ENCODE assay signal across 8 mouse cellular contexts in genomic region chr1:58796059-58796363, GRCm38 (mm10). TPM values are rescaled to one million over a fixed set of nuclear protein-coding genes. Genes with fewer than 3 reads are reported as not detected.
A peak's percentile ranks its signal among the peaks of the same experiment; 100 is the strongest.
DNase-seq lines count a peak whose midpoint lies in the region; ATAC-seq and TF ChIP-seq lines count a peak whose summit lies in the region.

No protein-coding gene starts in this region.

- peak overlapping the region; percentile 95 for H3K4me3 ChIP-seq in liver, adult 2 months (ENCODE audit: insufficient read depth, low read depth, low read length)
- H3K4me3 ChIP-seq in embryonic facial prominence, embryonic 12.5 days: peak overlapping the region; percentile 55
- peak overlapping the region; percentile 65 for H3K4me3 ChIP-seq in intestine, postnatal 0 days (ENCODE audit: low read depth, low read length)
- H3K4me3 ChIP-seq in neural tube, embryonic 15.5 days (replicated peaks): peak overlapping the region; percentile 46

- H3K27ac ChIP-seq in liver, adult 2 months (replicated peaks; ENCODE audit: insufficient read depth, low read depth, low read length): peak overlapping the region; percentile 97
- peak overlapping the region; percentile 55; the same call in 1 of the 2 replicates for H3K27ac ChIP-seq in embryonic facial prominence, embryonic 12.5 days
- H3K27ac ChIP-seq in intestine, postnatal 0 days (ENCODE audit: low read depth, low read length): peak overlapping the region; percentile 98
- H3K27ac ChIP-seq in neural tube, embryonic 15.5 days (replicated peaks): no peak overlapping the region

- no peak for TF ChIP-seq POLR2A in liver, adult 2 months (IDR thresholded peaks at IDR 0.05; ENCODE audit: extremely low read depth, insufficient read depth, low read length)

- ATAC-seq in embryonic facial prominence, embryonic 12.5 days (ENCODE audit: insufficient number of reproducible peaks, insufficient read depth, low FRiP score, low TSS enrichment): no peak
- 0 out of 2 replicates have a peak, but pooled peaks have one; percentile 1 for ATAC-seq in intestine, postnatal 0 days
- no peak for ATAC-seq in neural tube, embryonic 15.5 days (ENCODE audit: low FRiP score)

- H3K9me3 ChIP-seq in embryonic facial prominence, embryonic 12.5 days: no peaks in the 10 kb centered on the region
- H3K9me3 ChIP-seq in intestine, postnatal 0 days (ENCODE audit: control insufficient read depth): no peaks in the 10 kb centered on the region
- no peaks in the 10 kb centered on the region for H3K9me3 ChIP-seq in neural tube, embryonic 15.5 days (replicated peaks)

- peak overlapping the region; percentile 71 for H3K4me2 ChIP-seq in embryonic facial prominence, embryonic 12.5 days (replicated peaks)
- H3K4me2 ChIP-seq in intestine, postnatal 0 days (replicated peaks; ENCODE audit: low read depth): peak overlapping the region; percentile 82
- peak overlapping the region; percentile 89 for H3K4me2 ChIP-seq in neural tube, embryonic 15.5 days

- no peak for DNase-seq in liver, adult 2 months (ENCODE audit: extremely low read depth, low read depth, low spot score)
- no peak for DNase-seq in liver
- no peak for DNase-seq in natural killer cell, adult 2 months (ENCODE audit: low spot score in 2 of 2)
- no peak for DNase-seq in Muller cell, postnatal 12 days (ENCODE audit: inconsistent ontology term)
- no peak for DNase-seq in testis, postnatal 14 days (ENCODE audit: low spot score)

- H3K79me2 ChIP-seq in liver, adult 2 months (ENCODE audit: control insufficient read depth, insufficient read depth, low read length): peaks cover 15% of the 10 kb centered on the region; the same call in 1 of the 2 replicates

- TF ChIP-seq CTCF in liver, adult 2 months (IDR thresholded peaks at IDR 0.05; ENCODE audit: low read depth, low read length): no peak
- no peak for TF ChIP-seq CTCF in intestine, postnatal 0 days (IDR thresholded peaks at IDR 0.05; ENCODE audit: low read depth)

- WGBS in liver, adult 2 months: 0% methylated on average over 3 of the region's 3 CpGs
- 0% methylated on average over 3 of the region's 3 CpGs for WGBS in embryonic facial prominence, embryonic 12.5 days
- WGBS in intestine, postnatal 0 days: 0% methylated on average over 3 of the region's 3 CpGs
- WGBS in neural tube, embryonic 15.5 days: 8% methylated on average over 3 of the region's 3 CpGs

- H3K27me3 ChIP-seq in liver, adult 2 months (ENCODE audit: control insufficient read depth, insufficient read depth, low read length): no peaks in the 10 kb centered on the region
- no peaks in the 10 kb centered on the region for H3K27me3 ChIP-seq in embryonic facial prominence, embryonic 12.5 days
- no peaks in the 10 kb centered on the region for H3K27me3 ChIP-seq in intestine, postnatal 0 days (replicated peaks; ENCODE audit: control insufficient read depth, insufficient read depth, low read length)
- no peaks in the 10 kb centered on the region for H3K27me3 ChIP-seq in neural tube, embryonic 15.5 days (replicated peaks)

- peaks cover 6% of the 10 kb centered on the region; the same call in 1 of the 2 replicates for H3K36me3 ChIP-seq in liver, adult 2 months (ENCODE audit: control insufficient read depth, insufficient read depth, low read length)
- 0 out of 2 replicates have a peak, but pooled peaks cover 7% of the 10 kb centered on the region for H3K36me3 ChIP-seq in embryonic facial prominence, embryonic 12.5 days
- peaks cover 8% of the 10 kb centered on the region; the same call in 1 of the 2 replicates for H3K36me3 ChIP-seq in intestine, postnatal 0 days (ENCODE audit: control insufficient read depth, insufficient read depth)
- H3K36me3 ChIP-seq in neural tube, embryonic 15.5 days: no peaks in the 10 kb centered on the region

- peaks cover 11% of the 10 kb centered on the region for H3K4me1 ChIP-seq in liver, adult 2 months (ENCODE audit: control insufficient read depth, insufficient read depth, low read length)
- peaks cover 3% of the 10 kb centered on the region; the same call in 1 of the 2 replicates for H3K4me1 ChIP-seq in embryonic facial prominence, embryonic 12.5 days
- H3K4me1 ChIP-seq in intestine, postnatal 0 days (replicated peaks; ENCODE audit: control insufficient read depth, insufficient read depth, low read length): peaks cover 9% of the 10 kb centered on the region; the same call in 1 of the 2 replicates
- peaks cover 8% of the 10 kb centered on the region for H3K4me1 ChIP-seq in neural tube, embryonic 15.5 days

- H3K9ac ChIP-seq in liver, adult 2 months (ENCODE audit: low read depth, low read length): peak overlapping the region; percentile 92
- H3K9ac ChIP-seq in embryonic facial prominence, embryonic 12.5 days: peak overlapping the region; percentile 74
- H3K9ac ChIP-seq in intestine, postnatal 0 days (ENCODE audit: low read depth, low read length): peak overlapping the region; percentile 92
- H3K9ac ChIP-seq in neural tube, embryonic 15.5 days (replicated peaks): peak overlapping the region; percentile 36; the same call in 1 of the 2 replicates

RNA-seq across cellular contexts. Expression of gene Casp8, which starts 0.8 kb away (rescaled TPM):
- total RNA-seq in liver, adult 2 months (2014; rRNA removed): 14.6 and 20.1 TPM in 2 replicates
- 2.7 and 3.9 TPM in 2 replicates for polyA plus RNA-seq in liver, adult 2 months (2012; rRNA removed)
- polyA plus RNA-seq in embryonic facial prominence, embryonic 12.5 days (2016; fragmentation: Nextera tagmentation; extraction: Ambion mirVana): 23.7 and 28.9 TPM in 2 replicates
- polyA plus RNA-seq in intestine, postnatal 0 days (2015; fragmentation: Nextera tagmentation; extraction: Ambion mirVana): 39.1 and 51.0 TPM in 2 replicates
- polyA plus RNA-seq in neural tube, embryonic 15.5 days (2015; fragmentation: Nextera tagmentation; extraction: Ambion mirVana): 5.6 and 17.2 TPM in 2 replicates

Comparison
In these comparisons a context has a peak if more than half of its experiments do, and no peak if none do; other contexts are left out.
1. H3K9ac ChIP-seq: peak in every context shown above with its lines; median percentile 92 in liver, adult 2 months; 92 in intestine, postnatal 0 days; 74 in embryonic facial prominence, embryonic 12.5 days; 36 in neural tube, embryonic 15.5 days.